Mouse (Mus musculus): ENCODE measurements around the gene Haus6.
"Not testable (repeated sequence)": the region's sequence is repeated elsewhere in the genome, so short reads cannot be mapped to it uniquely, and the experiment has no call there.

The Haus6 gene

GRCm38 (mm10) chr4:86611524-86612288 lies at the start of gene Haus6:
Haus6 (minus strand) TSS chr4:86612055.
- peak; percentile 93 for DNase-seq (ENCODE audit: low spot score)

DNA sequence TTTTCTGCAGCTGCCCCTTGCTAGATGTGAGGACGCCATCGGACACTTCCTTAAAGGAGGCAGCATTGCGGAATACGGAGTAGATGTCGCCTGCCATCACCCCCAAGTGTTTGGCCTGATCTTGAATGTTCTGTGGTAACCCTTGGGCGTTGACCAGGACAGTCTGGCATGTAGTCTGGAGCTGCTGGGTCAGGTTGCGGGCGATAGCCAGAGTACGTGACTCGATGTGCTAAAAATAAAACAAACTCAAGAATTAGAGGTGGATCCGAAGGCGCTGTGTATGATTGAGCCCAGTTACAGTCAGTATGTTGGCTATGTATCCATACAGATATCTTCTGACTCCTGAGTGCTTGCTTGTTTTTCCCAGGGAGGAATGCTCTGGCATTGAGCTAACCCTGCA lies 45.3 kb upstream of the Haus6 start:
- no peak for DNase-seq (ENCODE audit: low spot score)

DNA sequence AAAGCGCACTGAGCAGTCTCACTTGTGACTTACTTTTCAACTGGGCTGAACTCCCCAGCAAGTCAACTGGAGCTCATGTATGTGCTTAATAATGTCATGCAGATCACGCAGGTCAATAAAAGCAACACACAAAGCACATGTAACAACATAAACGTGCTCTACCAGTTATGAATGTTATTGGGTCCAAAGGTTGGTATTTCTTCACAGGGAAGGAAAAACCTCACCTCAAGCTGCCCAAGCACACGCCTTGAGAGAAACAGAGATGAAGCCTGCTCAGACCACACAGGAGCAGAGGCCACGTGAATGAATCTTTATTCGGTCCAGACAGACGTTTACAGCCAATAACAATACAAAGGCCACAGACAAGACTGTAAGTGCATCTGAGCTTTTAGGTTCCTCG lies 44.6 kb upstream of the Haus6 start:
- not testable (repeated sequence) for DNase-seq (ENCODE audit: low spot score)

GRCm38 (mm10) chr4:86651686-86652384 lies 40.0 kb upstream of the Haus6 start:
- DNase-seq (ENCODE audit: low spot score) = no peak

GRCm38 (mm10) chr4:86648394-86648793 lies 36.5 kb upstream of the Haus6 start:
- not testable (repeated sequence) for DNase-seq (ENCODE audit: low spot score)

GRCm38 (mm10) chr4:86637561-86637960 lies 25.7 kb upstream of the Haus6 start:
- DNase-seq (ENCODE audit: low spot score) = not testable (repeated sequence)

- not testable (repeated sequence) for DNase-seq (ENCODE audit: low spot score)
Measured at GRCm38 (mm10) chr4:86634873-86635272, 23.0 kb upstream of the Haus6 start.

DNA sequence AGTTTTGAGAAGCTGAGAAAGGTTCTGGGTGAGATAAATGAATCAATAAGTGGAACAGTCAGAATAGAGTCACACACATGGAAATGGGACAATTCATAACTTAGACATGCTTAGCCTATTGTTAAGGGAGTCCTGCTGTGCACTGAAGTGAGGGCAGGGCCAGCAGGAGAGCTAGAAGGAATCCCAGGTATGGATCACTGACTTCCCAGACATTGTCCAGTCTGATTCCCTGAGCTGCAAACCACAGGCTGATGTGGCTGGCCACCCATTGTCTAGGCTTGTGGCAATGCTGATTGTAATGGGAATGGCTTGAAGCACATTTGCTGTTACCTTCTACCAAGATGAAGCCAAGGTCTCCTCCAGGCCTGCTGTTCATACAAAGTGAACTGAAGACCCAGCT lies 22.5 kb upstream of the Haus6 start:
- not testable (repeated sequence) for DNase-seq (ENCODE audit: low spot score)

DNA sequence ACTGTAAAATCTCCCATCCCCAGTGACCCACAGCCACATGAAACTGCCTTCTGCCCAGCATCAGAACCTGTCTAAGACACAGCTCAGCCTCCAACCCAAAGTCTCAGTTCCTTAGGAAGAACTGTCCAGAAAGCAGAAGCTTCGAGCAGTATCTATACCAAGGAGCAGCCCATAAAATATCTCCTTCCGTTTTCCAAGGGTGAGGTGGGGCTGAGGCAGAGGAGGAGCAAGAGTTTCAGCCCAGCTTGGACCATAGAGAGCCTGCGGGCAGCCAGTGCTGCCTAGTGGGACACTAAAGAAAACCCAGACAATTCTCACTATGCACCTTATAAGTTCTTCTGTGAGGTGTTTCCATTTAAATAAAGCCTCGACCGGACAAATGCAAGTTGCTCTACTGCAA lies 20.7 kb upstream of the Haus6 start:
- not testable (repeated sequence) for DNase-seq (ENCODE audit: low spot score)

- no peak for DNase-seq (ENCODE audit: low spot score)
Measured at GRCm38 (mm10) chr4:86631831-86632230, 20.0 kb upstream of the Haus6 start.

GRCm38 (mm10) chr4:86626496-86626895 lies 14.6 kb upstream of the Haus6 start:
- not testable (repeated sequence) for DNase-seq (ENCODE audit: low spot score)

GRCm38 (mm10) chr4:86625463-86625862 lies 13.6 kb upstream of the Haus6 start:
- DNase-seq (ENCODE audit: low spot score) = no peak

GRCm38 (mm10) chr4:86622532-86622931 lies 10.7 kb upstream of the Haus6 start:
- DNase-seq (ENCODE audit: low spot score) = not testable (repeated sequence)

- no peak for DNase-seq (ENCODE audit: low spot score)
Measured at GRCm38 (mm10) chr4:86622116-86622515, 10.3 kb upstream of the Haus6 start.

DNA sequence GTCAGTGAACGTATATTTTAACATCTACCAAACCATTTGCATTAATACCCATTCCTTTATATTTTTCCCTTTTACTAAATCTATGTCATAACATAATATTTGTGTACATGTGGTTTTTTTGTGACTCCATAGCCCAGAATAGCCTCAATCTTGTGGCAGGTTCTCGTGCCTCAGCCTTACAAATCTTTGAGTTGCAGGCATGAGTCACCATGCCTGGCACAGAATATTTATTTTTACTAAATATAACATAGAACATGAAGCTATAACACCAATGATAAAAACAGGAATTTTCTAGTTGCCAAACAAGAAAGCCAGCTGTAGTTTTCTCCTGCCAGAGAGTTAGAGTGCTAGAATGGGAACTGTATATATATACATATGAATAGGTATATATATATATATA lies 8.7 kb upstream of the Haus6 start:
- no peak for DNase-seq (ENCODE audit: low spot score)

DNA sequence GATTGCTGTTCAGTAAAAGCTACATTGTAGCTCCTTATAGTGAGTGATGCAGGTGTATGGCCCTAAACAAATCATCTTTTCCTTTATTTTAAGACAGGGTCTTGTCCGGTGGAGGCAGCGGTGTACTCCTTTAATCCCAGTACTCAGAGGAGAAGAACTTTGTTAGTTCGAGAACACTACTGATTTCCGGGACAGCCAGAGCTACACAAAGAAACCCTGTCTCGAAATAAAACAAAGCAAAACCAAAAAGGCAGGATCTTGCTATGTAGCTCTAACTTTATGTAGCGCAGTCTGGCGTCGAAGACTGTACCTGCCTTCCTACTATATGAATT lies 400 bp upstream of the Haus6 start:
- DNase-seq (ENCODE audit: low spot score) = no peak

GRCm38 (mm10) chr4:86591304-86591703 lies 20.6 kb downstream of the Haus6 start:
- no peak for DNase-seq (ENCODE audit: low spot score)

DNA sequence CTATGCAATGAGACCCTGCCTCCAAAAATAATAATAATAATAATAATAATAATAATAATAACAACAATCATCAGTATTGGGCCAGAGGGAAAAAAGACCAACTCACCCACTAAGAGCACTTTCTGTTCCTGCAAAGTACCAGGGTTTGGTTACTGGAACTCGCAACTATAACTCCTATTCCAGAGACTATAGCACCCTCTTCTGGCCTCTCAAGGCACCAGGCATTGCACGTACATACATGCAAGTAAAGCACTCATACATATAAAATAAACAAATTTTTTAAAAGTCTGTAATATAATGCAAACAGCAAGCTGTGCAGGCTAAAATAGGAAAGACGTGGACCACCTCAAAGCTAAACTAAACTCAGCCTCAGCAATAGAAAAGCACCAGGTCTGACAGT lies 23.6 kb downstream of the Haus6 start:
- DNase-seq (ENCODE audit: low spot score) = no peak

- DNase-seq (ENCODE audit: low spot score) = no peak
Measured at GRCm38 (mm10) chr4:86580591-86580990, 31.3 kb downstream of the Haus6 start.

DNA sequence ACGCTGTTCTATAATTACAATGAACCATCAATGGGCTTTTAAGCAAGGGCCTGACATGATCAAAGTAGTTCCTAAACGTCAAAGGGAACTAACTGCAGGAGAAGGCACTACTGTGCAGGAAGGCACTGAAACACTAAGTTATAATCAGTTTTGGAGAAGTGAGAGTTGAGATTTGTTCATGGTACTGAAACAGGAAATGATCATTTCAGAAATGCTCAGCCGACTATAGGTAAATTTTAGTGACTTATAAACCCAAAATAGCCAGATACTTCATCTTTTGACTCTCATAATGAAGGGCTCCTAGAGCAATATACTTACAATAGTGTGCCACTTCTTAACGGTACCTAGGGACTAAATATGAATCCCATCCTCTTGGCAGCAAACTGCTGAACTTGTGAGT lies 31.8 kb downstream of the Haus6 start:
- DNase-seq (ENCODE audit: low spot score) = no peak

GRCm38 (mm10) chr4:86576630-86577225 lies 35.1 kb downstream of the Haus6 start:
- no peak for DNase-seq (ENCODE audit: low spot score)

DNA sequence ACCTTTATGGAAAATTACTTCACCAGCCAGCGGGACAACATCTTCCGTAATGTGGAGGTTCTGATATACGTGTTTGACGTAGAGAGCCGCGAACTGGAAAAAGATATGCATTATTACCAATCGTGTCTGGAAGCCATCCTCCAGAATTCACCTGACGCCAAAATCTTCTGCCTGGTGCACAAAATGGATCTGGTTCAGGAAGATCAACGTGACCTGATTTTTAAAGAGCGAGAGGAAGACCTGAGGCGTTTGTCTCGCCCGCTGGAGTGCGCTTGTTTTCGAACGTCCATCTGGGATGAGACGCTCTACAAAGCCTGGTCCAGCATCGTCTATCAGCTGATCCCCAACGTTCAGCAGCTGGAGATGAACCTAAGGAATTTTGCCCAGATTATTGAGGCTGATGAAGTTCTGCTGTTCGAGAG lies 35.7 kb downstream of the Haus6 start:
- no peak for DNase-seq (ENCODE audit: low spot score)

GRCm38 (mm10) chr4:86575283-86575983 lies 36.4 kb downstream of the Haus6 start, which contains the start of gene Rraga:
Rraga (plus strand) TSS chr4:86575668.
- peak; percentile 95 for DNase-seq (ENCODE audit: low spot score)

Data from layer of hippocampus, adult 11-12 months (tissue).